Mouse (Mus musculus) heart, embryonic 11.5 days (tissue): ENCODE measurements around the gene Ankrd6. TPM values are rescaled to one million over a fixed set of nuclear protein-coding genes. Genes with fewer than 3 reads are reported as not detected.
A peak's percentile ranks its signal among the peaks of the same experiment; 100 is the strongest.

Experiments used
- ATAC-seq: fragments of 200-750 bp; cut with Nextera tagmentation; replicated peaks from 2 replicates; pipeline ENCODE4 v1.8.0; 2017; ENCODE audit warnings: moderate library complexity; ENCODE audit not compliant: insufficient number of reproducible peaks, low FRiP score, low TSS enrichment
- H3K27ac ChIP-seq: fragments of 300-500 bp; sonication (generic); 2 replicates; pipeline ENCODE4 v1.5.1; 2014; ENCODE audit warnings: mild to moderate bottlenecking, low read depth, low read length
- H3K27me3 ChIP-seq: fragments of 300-500 bp; sonication (generic); 2 replicates; pipeline ENCODE4 v1.6.1; 2014; ENCODE audit warnings: mild to moderate bottlenecking, low read length, mixed read lengths; ENCODE audit not compliant: control insufficient read depth, insufficient read depth
- H3K36me3 ChIP-seq: fragments of 300-500 bp; sonication (generic); 2 replicates; pipeline ENCODE4 v1.6.1; 2014; ENCODE audit warnings: mild to moderate bottlenecking, low read length, moderate library complexity, mixed read lengths; ENCODE audit not compliant: control insufficient read depth, insufficient read depth
- H3K4me1 ChIP-seq: fragments of 300-500 bp; sonication (generic); 2 replicates; pipeline ENCODE4 v1.6.1; 2014; ENCODE audit warnings: low read length; ENCODE audit not compliant: control insufficient read depth, insufficient read depth
- H3K4me2 ChIP-seq: fragments of 300-500 bp; sonication (generic); 2 replicates; pipeline ENCODE4 v1.6.1; 2014; ENCODE audit warnings: mild to moderate bottlenecking, moderate library complexity
- H3K4me3 ChIP-seq: fragments of 300-500 bp; sonication (generic); 2 replicates; pipeline ENCODE4 v1.5.1; 2014; ENCODE audit warnings: low read depth, low read length
- H3K9ac ChIP-seq: fragments of 300-500 bp; sonication (generic); 2 replicates; pipeline ENCODE4 v1.6.1; 2014; ENCODE audit warnings: mild to moderate bottlenecking, low read depth, low read length, moderate library complexity
- H3K9me3 ChIP-seq: fragments of 300-500 bp; sonication (generic); replicated peaks from 2 replicates; pipeline ENCODE4 v1.6.1; 2016; ENCODE audit warnings: low read length; ENCODE audit not compliant: control insufficient read depth
- WGBS: fragments of 180-500 bp; shearing (Covaris S2); extraction: QIAGEN DNeasy Blood & Tissue Kit; methylation state at CpG from one replicate; pipeline ENCODE4 v1.1.7; 2014; ENCODE audit not compliant: insufficient replicate concordance; 5-methylcytosine and 5-hydroxymethylcytosine counted together
- polyA plus RNA-seq: library from polyadenylated mRNA; unstranded; fragments of >200 nt; fragmentation: Nextera tagmentation; extraction: Ambion mirVana; gene quantifications from 2 replicates; pipeline ENCODE4 v1.2.1, GENCODE M21; 2014

The Ankrd6 gene
- polyA plus RNA-seq, 1 experiment from 2014 or later = 5.4 TPM

DNA sequence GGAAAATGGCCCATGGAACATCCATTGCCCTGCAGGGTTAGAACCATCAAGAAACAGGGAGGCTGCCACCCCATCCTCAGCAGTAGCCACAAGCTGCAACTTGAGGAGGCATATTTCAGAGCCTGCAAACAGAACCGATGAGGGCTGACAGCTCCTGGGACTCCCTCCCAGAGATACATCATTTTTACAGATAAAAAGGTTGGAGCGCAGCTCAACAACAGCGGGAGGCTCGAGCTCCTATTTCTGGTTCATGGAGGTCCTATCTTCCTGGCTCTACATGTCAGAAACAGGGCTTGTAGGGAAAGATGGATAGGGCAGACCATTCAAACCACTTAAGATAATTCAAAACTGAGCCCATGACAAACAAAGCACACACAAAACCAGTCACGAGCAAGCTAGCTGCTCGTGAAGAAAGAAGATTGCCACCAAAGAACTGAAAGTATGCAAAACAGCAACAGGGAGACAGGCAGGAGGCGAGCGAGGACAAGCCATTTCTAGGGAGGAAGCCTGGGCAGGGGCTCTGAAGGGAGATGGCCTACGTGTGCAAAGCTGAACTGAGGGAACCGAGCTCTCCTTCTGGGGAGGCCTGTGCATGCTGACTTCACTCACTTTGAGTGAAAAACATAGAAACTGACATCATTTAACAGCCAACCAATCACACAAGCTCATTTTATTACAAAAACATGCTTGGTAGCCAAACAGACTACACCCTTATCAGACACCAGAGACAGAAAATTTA lies 60.5 kb downstream of the Ankrd6 start:
- no peak for ATAC-seq
- peak overlapping the region; percentile 40 for H3K4me2 ChIP-seq

DNA sequence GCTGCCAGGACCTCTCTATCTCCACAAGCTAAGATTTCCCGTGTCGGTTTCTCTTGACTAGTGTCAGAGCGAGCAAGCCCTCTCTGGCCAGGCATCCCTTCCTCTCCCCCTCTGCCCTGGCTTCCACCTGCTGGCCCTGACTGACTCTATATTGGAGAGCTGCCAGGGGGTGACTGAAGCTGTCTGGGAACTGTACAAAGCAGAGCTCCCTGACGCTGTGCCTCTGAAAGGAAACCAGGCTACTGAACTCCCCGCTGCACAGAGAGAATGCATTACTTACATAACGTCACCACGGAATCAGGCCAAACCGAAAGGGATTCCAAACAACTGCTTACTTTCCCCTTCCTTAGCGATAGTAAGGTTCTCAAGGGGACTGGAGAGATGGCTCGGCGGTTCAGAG lies 61.4 kb downstream of the Ankrd6 start:
- Histone ChIP-seq H3K9ac (no peak overlapping the region), H3K27me3 (no peaks in the 10 kb centered on the region), H3K27ac (peak overlapping the region; percentile 60), H3K4me1 (peaks cover 17% of the 10 kb centered on the region), H3K36me3 (no peaks in the 10 kb centered on the region), H3K9me3 (peaks cover 7% of the 10 kb centered on the region), H3K4me3 (no peak overlapping the region), H3K4me2 (peak overlapping the region; percentile 36)
- 54% methylated on average over 11 of the region's 11 CpGs for WGBS
- ATAC-seq = peak; percentile 69; the same call in 1 of the 2 replicates

More for the DNA sequence above, 60.5 kb downstream of the Ankrd6 start:
- Histone ChIP-seq H3K4me1 (peaks cover 17% of the 10 kb centered on the region), H3K27me3 (no peaks in the 10 kb centered on the region), H3K9me3 (peaks cover 14% of the 10 kb centered on the region), H3K27ac (peak overlapping the region; percentile 60), H3K9ac (0 out of 2 replicates have a peak overlapping the region, but pooled peaks have one; percentile 30), H3K4me3 (no peak overlapping the region), H3K36me3 (no peaks in the 10 kb centered on the region)
- 30% methylated on average over 10 of the region's 10 CpGs for WGBS

DNA sequence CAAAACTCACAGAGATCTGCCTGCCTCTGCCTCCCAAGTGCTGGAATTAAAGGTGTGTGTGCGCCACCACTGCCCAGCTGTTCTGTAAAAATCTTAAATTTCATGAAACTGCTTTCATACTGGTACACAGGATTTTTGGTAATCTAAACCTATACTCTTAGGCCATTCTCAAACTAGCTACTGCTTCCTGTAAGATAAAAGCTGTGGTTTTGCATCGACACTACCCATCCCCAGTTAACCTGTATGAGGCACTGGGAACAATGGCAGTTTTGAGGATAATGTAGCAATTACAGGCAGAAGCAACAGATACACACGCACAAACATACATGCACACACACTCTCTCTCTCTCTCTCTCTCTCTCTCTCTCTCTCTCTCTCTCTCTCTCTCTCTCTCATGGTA lies 64.2 kb downstream of the Ankrd6 start:
- peaks cover 17% of the 10 kb centered on the region for H3K4me1 ChIP-seq
- H3K36me3 ChIP-seq = no peaks in the 10 kb centered on the region
- whole genome bisulfite sequencing = 85% methylated on average over 3 of the region's 3 CpGs
- no peak for ATAC-seq
- no peak overlapping the region for H3K4me3 ChIP-seq
- no peak overlapping the region for H3K9ac ChIP-seq
- no peak overlapping the region for H3K27ac ChIP-seq
- no peaks in the 10 kb centered on the region for H3K27me3 ChIP-seq
- H3K4me2 ChIP-seq = no peak overlapping the region
- no peaks in the 10 kb centered on the region for H3K9me3 ChIP-seq

DNA sequence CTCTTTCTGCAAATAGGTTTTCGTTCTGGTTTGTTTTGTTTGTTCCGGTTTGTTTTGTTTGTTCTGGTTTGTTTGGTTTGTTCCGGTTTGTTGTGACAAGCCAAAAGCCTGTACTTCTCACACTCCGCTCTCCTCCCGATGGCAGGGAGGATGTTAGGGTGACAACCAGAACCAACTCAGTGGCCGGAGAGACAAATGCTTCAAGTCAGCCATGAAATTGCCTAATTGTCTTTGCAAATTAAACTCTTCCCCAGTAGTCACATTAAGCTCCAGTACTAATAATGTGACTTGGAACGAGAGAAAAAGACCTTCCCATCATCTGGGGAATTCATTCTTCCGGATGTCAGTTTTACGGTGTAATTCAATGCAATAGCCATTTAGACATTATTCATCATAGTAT lies 66.0 kb downstream of the Ankrd6 start:
- Histone ChIP-seq H3K4me1 (peaks cover 2% of the 10 kb centered on the region), H3K27ac (no peak overlapping the region), H3K27me3 (no peaks in the 10 kb centered on the region), H3K36me3 (no peaks in the 10 kb centered on the region), H3K9me3 (no peaks in the 10 kb centered on the region), H3K9ac (no peak overlapping the region), H3K4me3 (no peak overlapping the region), H3K4me2 (no peak overlapping the region)
- no peak for ATAC-seq
- 77% methylated on average over 9 of the region's 9 CpGs for WGBS

DNA sequence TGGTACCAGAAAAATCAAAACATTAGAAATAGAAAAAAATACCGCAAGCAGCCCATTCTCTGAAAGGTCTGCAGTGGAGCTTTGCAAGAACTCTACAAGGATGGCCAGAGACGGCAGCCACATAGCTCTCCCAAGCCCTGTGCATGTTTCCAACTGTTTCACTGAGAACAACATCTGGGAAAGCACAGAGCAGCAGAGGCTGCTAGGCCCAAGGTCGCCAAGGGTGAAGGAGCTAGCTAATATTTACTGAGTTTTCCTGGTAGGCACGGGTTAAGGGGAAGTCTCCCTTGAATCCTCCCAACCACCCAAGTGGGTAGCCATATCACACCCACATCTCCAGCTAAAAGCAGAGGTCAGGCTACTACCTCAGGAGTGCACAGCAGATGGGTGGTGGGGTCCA lies 69.6 kb downstream of the Ankrd6 start:
- no peaks in the 10 kb centered on the region for H3K27me3 ChIP-seq
- 80% methylated on average over 4 of the region's 4 CpGs for WGBS
- no peaks in the 10 kb centered on the region for H3K4me1 ChIP-seq
- no peaks in the 10 kb centered on the region for H3K36me3 ChIP-seq
- no peak overlapping the region for H3K9ac ChIP-seq
- no peaks in the 10 kb centered on the region for H3K9me3 ChIP-seq
- ATAC-seq = no peak
- H3K4me2 ChIP-seq = no peak overlapping the region
- H3K4me3 ChIP-seq = no peak overlapping the region
- H3K27ac ChIP-seq = no peak overlapping the region

DNA sequence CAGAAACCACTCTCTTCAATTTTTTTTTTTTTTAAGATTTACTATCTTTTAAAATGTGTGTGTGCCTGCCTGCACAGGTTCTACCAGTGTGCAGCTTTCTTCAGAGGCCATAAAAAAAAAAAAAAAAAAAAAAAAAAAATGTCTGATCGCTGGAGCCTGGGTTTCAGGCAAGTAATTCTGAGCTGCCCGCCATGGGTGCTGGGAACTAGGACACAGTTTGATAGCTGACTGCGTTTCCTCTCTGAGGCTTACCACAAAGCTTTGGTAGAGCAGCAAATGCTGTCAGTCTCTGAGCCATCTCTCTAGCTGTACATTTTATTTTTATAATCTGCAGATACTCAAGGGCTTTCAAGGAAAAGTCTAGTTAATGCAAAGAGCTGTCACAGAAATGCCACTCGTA lies 76.0 kb downstream of the Ankrd6 start:
- H3K9ac ChIP-seq = no peak overlapping the region
- H3K9me3 ChIP-seq = no peaks in the 10 kb centered on the region
- no peak overlapping the region for H3K27ac ChIP-seq
- no peak overlapping the region for H3K4me2 ChIP-seq
- H3K4me1 ChIP-seq = peaks cover 3% of the 10 kb centered on the region; the same call in 1 of the 2 replicates
- 87% methylated on average over 4 of the region's 4 CpGs for WGBS
- no peaks in the 10 kb centered on the region for H3K36me3 ChIP-seq
- H3K27me3 ChIP-seq = no peaks in the 10 kb centered on the region
- no peak for ATAC-seq
- no peak overlapping the region for H3K4me3 ChIP-seq

DNA sequence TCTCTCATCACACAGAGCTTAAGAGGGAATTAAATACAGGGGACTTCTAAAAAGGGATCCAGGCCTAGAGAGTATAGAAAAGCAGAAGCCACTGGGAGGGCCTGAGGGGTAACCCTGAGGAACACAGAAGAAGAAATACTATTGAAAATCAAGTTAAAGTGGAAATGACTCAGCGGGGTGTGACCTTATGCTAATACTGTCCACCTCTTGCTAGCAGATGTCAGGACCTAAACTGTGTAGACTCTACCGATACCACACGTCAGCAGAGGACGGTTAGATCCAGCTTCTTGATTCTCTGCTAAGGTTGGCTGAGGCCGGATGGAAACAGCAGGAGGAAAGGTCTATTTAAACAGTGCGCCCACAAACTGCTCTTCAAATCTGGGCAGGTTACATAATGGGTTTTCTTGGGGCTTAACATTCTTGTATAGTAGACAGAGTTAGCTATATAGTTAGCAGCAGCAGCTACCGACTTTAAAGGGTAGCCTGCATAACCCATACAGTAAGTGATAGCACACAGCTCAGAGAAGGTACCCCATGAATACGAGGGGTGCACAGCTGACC lies 78.4 kb downstream of the Ankrd6 start:
- no peak overlapping the region for H3K27ac ChIP-seq
- no peak overlapping the region for H3K4me3 ChIP-seq
- ATAC-seq = no peak
- no peaks in the 10 kb centered on the region for H3K36me3 ChIP-seq
- no peak overlapping the region for H3K9ac ChIP-seq
- no peaks in the 10 kb centered on the region for H3K9me3 ChIP-seq
- no peaks in the 10 kb centered on the region for H3K27me3 ChIP-seq
- peaks cover 15% of the 10 kb centered on the region for H3K4me1 ChIP-seq
- H3K4me2 ChIP-seq = no peak overlapping the region
- WGBS = 83% methylated on average over 8 of the region's 8 CpGs

DNA sequence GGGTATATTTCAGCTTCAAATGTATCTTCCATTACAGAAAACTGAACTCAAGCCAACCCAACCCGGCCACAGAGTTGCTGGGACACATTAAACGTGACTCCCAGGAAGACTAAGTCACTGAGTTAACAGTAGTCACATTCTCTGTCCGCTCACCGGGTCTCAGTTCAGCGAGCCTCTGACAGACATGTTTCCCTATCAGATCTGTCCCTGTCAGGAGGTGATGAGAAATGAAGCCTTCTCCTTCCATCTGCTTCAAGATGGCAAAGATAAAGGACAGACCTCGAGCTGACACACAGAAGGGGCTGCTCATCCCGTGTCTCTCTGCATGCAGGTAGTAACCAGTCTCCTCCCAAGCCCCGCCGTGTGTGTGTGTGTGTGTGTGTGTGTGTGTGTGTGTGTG lies 81.3 kb downstream of the Ankrd6 start:
- WGBS = 31% methylated on average over 9 of the region's 9 CpGs
- peak overlapping the region; percentile 53 for H3K4me2 ChIP-seq
- H3K36me3 ChIP-seq = no peaks in the 10 kb centered on the region
- H3K27me3 ChIP-seq = peaks cover 8% of the 10 kb centered on the region; the same call in 1 of the 2 replicates
- peaks cover 17% of the 10 kb centered on the region for H3K4me1 ChIP-seq
- H3K9me3 ChIP-seq = no peaks in the 10 kb centered on the region
- peak overlapping the region; percentile 35; the same call in 1 of the 2 replicates for H3K27ac ChIP-seq
- no peak overlapping the region for H3K9ac ChIP-seq
- no peak for ATAC-seq
- H3K4me3 ChIP-seq = no peak overlapping the region
